Mouse (Mus musculus) myocyte (in vitro differentiated cells): ENCODE measurements around the gene Zfp638.

Source experiments
- MAX ChIP-seq: IDR thresholded peaks from one replicate; pipeline ENCODE4 v1.6.1; 2011; ENCODE audit warnings: low read depth, mild to moderate bottlenecking, control low read depth
- POLR2A ChIP-seq: IDR thresholded peaks from one replicate; pipeline ENCODE4 v1.6.1; 2011; ENCODE audit warnings: low read depth, mild to moderate bottlenecking, control low read depth, moderate library complexity; ENCODE audit not compliant: insufficient read length
- POLR2AphosphoS2 ChIP-seq: IDR thresholded peaks from one replicate; pipeline ENCODE4 v1.6.1; 2011; ENCODE audit warnings: low read depth, control low read depth; ENCODE audit not compliant: insufficient read length
- SRF ChIP-seq: IDR thresholded peaks from one replicate; pipeline ENCODE4 v1.6.1; 2011; ENCODE audit warnings: low read depth; ENCODE audit not compliant: control insufficient read depth, insufficient read length
- TCF12 ChIP-seq: IDR thresholded peaks from one replicate; pipeline ENCODE4 v1.6.1; 2011; ENCODE audit warnings: mild to moderate bottlenecking, control low read depth; ENCODE audit not compliant: poor library complexity, insufficient read depth, severe bottlenecking

DNA sequence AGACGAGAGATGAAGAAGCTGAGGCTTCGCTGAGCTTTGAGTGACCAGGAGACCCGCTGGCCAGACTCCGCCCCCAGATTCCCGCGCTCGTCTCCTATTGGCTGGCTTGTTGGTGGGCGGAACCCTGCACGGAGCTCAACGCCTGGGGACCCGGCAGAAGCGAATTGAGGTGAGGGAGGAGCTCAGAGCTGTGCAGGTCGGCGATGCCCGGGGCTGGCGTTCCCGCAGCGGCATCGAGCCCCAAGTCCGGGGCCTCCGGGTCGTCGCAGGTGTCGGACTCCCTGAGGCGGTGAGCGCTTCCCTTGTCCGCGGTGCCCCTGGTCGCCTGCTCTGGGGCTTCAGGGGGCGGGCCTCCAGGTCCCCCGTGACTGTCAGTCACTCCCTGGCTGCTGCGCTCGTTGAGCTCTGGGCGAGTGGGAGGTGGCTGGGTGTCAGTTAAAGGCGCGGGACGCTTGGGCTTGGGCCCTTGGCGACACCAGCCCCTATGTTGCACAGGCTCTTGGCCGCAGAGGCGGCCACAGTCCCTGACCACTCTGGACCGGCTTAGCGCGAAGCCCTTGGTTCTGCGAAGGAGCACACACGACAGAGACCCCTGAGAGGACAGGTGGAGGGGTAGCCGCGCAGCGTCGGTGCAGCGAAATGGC is at the start of gene Zfp638:
- TF ChIP-seq POLR2A (no peak), MAX (no peak), TCF12 (no peak), SRF (no peak), POLR2AphosphoS2 (no peak)
